Mouse (Mus musculus): ENCODE results near the gene Vmn1r197. TPM values are rescaled to one million over a fixed set of nuclear protein-coding genes. Genes with fewer than 3 reads are reported as not detected.
"Not testable (repeated sequence)": the region's sequence is repeated elsewhere in the genome, so short reads cannot be mapped to it uniquely, and the experiment has no call there.

The Vmn1r197 gene
- total RNA-seq (2012; rRNA removed) (not detected in 2 replicates), polyA plus RNA-seq (2012; ENCODE audit: insufficient read depth in 1 of 2, insufficient read length in 2 of 2, low read depth in 1 of 2, low replicate concordance in 2 of 2, missing spikeins in 1 of 2) (not detected)

GRCm38 (mm10) chr13:22324289-22324688 lies at the start of gene Vmn1r197:
Vmn1r197 (plus strand) TSS chr13:22324589.
- H3K27me3 ChIP-seq (ENCODE audit: control insufficient read depth in 1 of 2, insufficient read depth in 2 of 2, low read length in 2 of 2), result no peaks in the 10 kb centered on the region
- no peaks in the 10 kb centered on the region for H3K4me1 ChIP-seq (ENCODE audit: control insufficient read depth in 1 of 2, insufficient read depth in 2 of 2, low read length in 2 of 2)
- no peaks in the 10 kb centered on the region for H3K36me3 ChIP-seq (ENCODE audit: control insufficient read depth in 1 of 2, insufficient read depth in 2 of 2, low read length in 2 of 2)
- no peak for DNase-seq (ENCODE audit: low read depth, low spot score)
- H3K27ac ChIP-seq (ENCODE audit: control insufficient read depth, low read depth, low read length), result no peak within 1 kb of the TSS
- no peak within 1 kb of the TSS for H3K4me3 ChIP-seq (ENCODE audit: control insufficient read depth in 1 of 2, insufficient read depth in 1 of 2, low read depth in 2 of 2, low read length in 2 of 2)
- no peaks in the 10 kb centered on the region for H3K79me2 ChIP-seq (ENCODE audit: control insufficient read depth, insufficient read depth, low read length, poor library complexity)
- no peak for TF ChIP-seq HCFC1 (IDR thresholded peaks at IDR 0.05; ENCODE audit: low read depth, low read length)
- no peak for TF ChIP-seq MAZ (IDR thresholded peaks at IDR 0.05; ENCODE audit: low read depth, low read length)
- no peak for TF ChIP-seq ZKSCAN1 (IDR thresholded peaks at IDR 0.05; ENCODE audit: low read depth, low read length)
- TF ChIP-seq NRF1 (IDR thresholded peaks at IDR 0.05; ENCODE audit: insufficient read depth, low read depth, low read length, poor library complexity, severe bottlenecking), result no peak
- TF ChIP-seq GABPA (IDR thresholded peaks at IDR 0.05; ENCODE audit: low read depth, low read length), result no peak
- H3K9ac ChIP-seq (ENCODE audit: control insufficient read depth, low read depth, low read length, poor library complexity, severe bottlenecking), result no peak within 1 kb of the TSS
- H3K9me3 ChIP-seq (replicated peaks; ENCODE audit: insufficient read depth, low read length), result no peaks in the 10 kb centered on the region

- no peaks in the 10 kb centered on the region for H3K79me2 ChIP-seq (ENCODE audit: control insufficient read depth, insufficient read depth, low read length, poor library complexity)
- H3K9me3 ChIP-seq (replicated peaks; ENCODE audit: insufficient read depth, low read length), result no peaks in the 10 kb centered on the region
- no peak overlapping the region for H3K27ac ChIP-seq (ENCODE audit: control insufficient read depth, low read depth, low read length)
- no peaks in the 10 kb centered on the region for H3K4me1 ChIP-seq (ENCODE audit: control insufficient read depth in 1 of 2, insufficient read depth in 2 of 2, low read length in 2 of 2)
- H3K27me3 ChIP-seq (ENCODE audit: control insufficient read depth in 1 of 2, insufficient read depth in 2 of 2, low read length in 2 of 2), result no peaks in the 10 kb centered on the region
- H3K9ac ChIP-seq (ENCODE audit: control insufficient read depth, low read depth, low read length, poor library complexity, severe bottlenecking), result no peak overlapping the region
- no peak for DNase-seq (ENCODE audit: low read depth, low spot score)
- no peak overlapping the region for H3K4me3 ChIP-seq (ENCODE audit: control insufficient read depth in 1 of 2, insufficient read depth in 1 of 2, low read depth in 2 of 2, low read length in 2 of 2)
- no peak for TF ChIP-seq E2F4 (IDR thresholded peaks at IDR 0.05; ENCODE audit: borderline replicate concordance, low read depth, low read length)
- no peak for TF ChIP-seq NRF1 (IDR thresholded peaks at IDR 0.05; ENCODE audit: insufficient read depth, low read depth, low read length, poor library complexity, severe bottlenecking)
- no peak for TF ChIP-seq RAD21 (IDR thresholded peaks at IDR 0.05; ENCODE audit: low read depth, low read length)
- no peak for TF ChIP-seq ELF1 (IDR thresholded peaks at IDR 0.05; ENCODE audit: low read depth, low read length)
- TF ChIP-seq MAZ (IDR thresholded peaks at IDR 0.05; ENCODE audit: low read depth, low read length), result no peak
- TF ChIP-seq ZKSCAN1 (IDR thresholded peaks at IDR 0.05; ENCODE audit: low read depth, low read length), result no peak
- no peak for TF ChIP-seq ETS1 (IDR thresholded peaks at IDR 0.05; ENCODE audit: low read depth, low read length)
- no peak for TF ChIP-seq ZNF384 (IDR thresholded peaks at IDR 0.05; ENCODE audit: low read depth, low read length)
- no peak for TF ChIP-seq POLR2AphosphoS5 (IDR thresholded peaks at IDR 0.05; ENCODE audit: borderline replicate concordance, low read depth, low read length)
- H3K36me3 ChIP-seq (ENCODE audit: control insufficient read depth in 1 of 2, insufficient read depth in 2 of 2, low read length in 2 of 2), result no peaks in the 10 kb centered on the region
Measured at GRCm38 (mm10) chr13:22284578-22284977, 39.8 kb upstream of the Vmn1r197 start.

GRCm38 (mm10) chr13:22289620-22290019 lies 34.8 kb upstream of the Vmn1r197 start, which contains the start of gene Vmn1r196:
Vmn1r196 (plus strand) TSS chr13:22289920.
- Histone ChIP-seq H3K4me3 (ENCODE audit: control insufficient read depth in 1 of 2, insufficient read depth in 1 of 2, low read depth in 2 of 2, low read length in 2 of 2) (no peak within 1 kb of the TSS), H3K9me3 (replicated peaks; ENCODE audit: insufficient read depth, low read length) (no peaks in the 10 kb centered on the region), H3K4me1 (ENCODE audit: control insufficient read depth in 1 of 2, insufficient read depth in 2 of 2, low read length in 2 of 2) (no peaks in the 10 kb centered on the region), H3K9ac (ENCODE audit: control insufficient read depth, low read depth, low read length, poor library complexity, severe bottlenecking) (no peak within 1 kb of the TSS), H3K27ac (ENCODE audit: control insufficient read depth, low read depth, low read length) (no peak within 1 kb of the TSS), H3K27me3 (ENCODE audit: control insufficient read depth in 1 of 2, insufficient read depth in 2 of 2, low read length in 2 of 2) (no peaks in the 10 kb centered on the region), H3K36me3 (ENCODE audit: control insufficient read depth in 1 of 2, insufficient read depth in 2 of 2, low read length in 2 of 2) (no peaks in the 10 kb centered on the region), H3K79me2 (ENCODE audit: control insufficient read depth, insufficient read depth, low read length, poor library complexity) (no peaks in the 10 kb centered on the region)
- TF ChIP-seq JUND (IDR thresholded peaks at IDR 0.05; ENCODE audit: low read depth, low read length), result no peak
- no peak for TF ChIP-seq TAL1 (IDR thresholded peaks at IDR 0.05; ENCODE audit: low read length)
- TF ChIP-seq POLR2A (IDR thresholded peaks at IDR 0.05; ENCODE audit: control insufficient read depth in 1 of 2, insufficient read depth in 1 of 2, low read depth in 1 of 2, low read length in 2 of 2, poor library complexity in 1 of 2), result no peak
- TF ChIP-seq POLR2AphosphoS5 (IDR thresholded peaks at IDR 0.05; ENCODE audit: borderline replicate concordance, low read depth, low read length), result no peak
- TF ChIP-seq ZNF384 (IDR thresholded peaks at IDR 0.05; ENCODE audit: low read depth, low read length), result no peak
- no peak for TF ChIP-seq HCFC1 (IDR thresholded peaks at IDR 0.05; ENCODE audit: low read depth, low read length)
- TF ChIP-seq MAZ (IDR thresholded peaks at IDR 0.05; ENCODE audit: low read depth, low read length), result no peak
- TF ChIP-seq TBP (IDR thresholded peaks at IDR 0.05; ENCODE audit: low read depth, low read length), result no peak
- no peak for TF ChIP-seq ZKSCAN1 (IDR thresholded peaks at IDR 0.05; ENCODE audit: low read depth, low read length)
- no peak for TF ChIP-seq NRF1 (IDR thresholded peaks at IDR 0.05; ENCODE audit: insufficient read depth, low read depth, low read length, poor library complexity, severe bottlenecking)
- no peak for TF ChIP-seq E2F4 (IDR thresholded peaks at IDR 0.05; ENCODE audit: borderline replicate concordance, low read depth, low read length)
- TF ChIP-seq ETS1 (IDR thresholded peaks at IDR 0.05; ENCODE audit: low read depth, low read length), result no peak
- TF ChIP-seq MXI1 (IDR thresholded peaks at IDR 0.05; ENCODE audit: low read depth, low read length), result no peak
- DNase-seq (ENCODE audit: low read depth, low spot score), result no peak

- not testable (repeated sequence) for H3K79me2 ChIP-seq (ENCODE audit: control insufficient read depth, insufficient read depth, low read length, poor library complexity); H3K9ac ChIP-seq (ENCODE audit: control insufficient read depth, low read depth, low read length, poor library complexity, severe bottlenecking); H3K4me3 ChIP-seq (ENCODE audit: control insufficient read depth in 1 of 2, insufficient read depth in 1 of 2, low read depth in 2 of 2, low read length in 2 of 2); H3K9me3 ChIP-seq (replicated peaks; ENCODE audit: insufficient read depth, low read length); H3K27me3 ChIP-seq (ENCODE audit: control insufficient read depth in 1 of 2, insufficient read depth in 2 of 2, low read length in 2 of 2); DNase-seq (ENCODE audit: low read depth, low spot score); H3K4me1 ChIP-seq (ENCODE audit: control insufficient read depth in 1 of 2, insufficient read depth in 2 of 2, low read length in 2 of 2); H3K27ac ChIP-seq (ENCODE audit: control insufficient read depth, low read depth, low read length); H3K36me3 ChIP-seq (ENCODE audit: control insufficient read depth in 1 of 2, insufficient read depth in 2 of 2, low read length in 2 of 2)
Measured at GRCm38 (mm10) chr13:22308075-22308474, 16.3 kb upstream of the Vmn1r197 start.
